Mouse (Mus musculus): ENCODE results near the gene Olfr402. TPM values are rescaled to one million over a fixed set of nuclear protein-coding genes. Genes with fewer than 3 reads are reported as not detected.
"Not testable (repeated sequence)": the region's sequence is repeated elsewhere in the genome, so short reads cannot be mapped to it uniquely, and the experiment has no call there.

Gene Olfr402
- total RNA-seq (2017): not detected in 3 replicates

DNA sequence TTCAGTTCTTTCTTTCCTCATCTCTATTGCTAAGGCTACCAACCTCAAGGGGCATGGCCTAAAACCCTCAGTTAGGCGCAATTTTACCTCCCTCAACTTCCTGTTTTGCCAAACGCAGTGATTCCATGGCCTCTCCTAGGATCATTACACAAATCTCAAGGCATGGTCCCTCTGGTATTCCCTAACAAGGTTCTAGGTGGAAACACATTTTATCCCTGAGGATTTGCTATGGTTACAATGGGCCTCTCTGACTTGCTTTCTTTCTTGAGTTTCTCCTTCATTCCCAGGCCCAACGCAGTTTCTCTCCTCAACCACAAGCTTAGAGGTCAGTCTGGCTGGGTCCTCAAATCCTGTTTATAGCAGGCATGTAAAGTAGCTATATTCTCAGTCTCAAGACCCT is at the start of gene Olfr402:
TSS of gene Olfr402 (plus strand) at position 301 of the 400 bp plus-strand sequence.
- ATAC-seq (replicated peaks; ENCODE audit: insufficient number of reproducible peaks, low FRiP score, low TSS enrichment, poor library complexity, severe bottlenecking): no peak

DNA sequence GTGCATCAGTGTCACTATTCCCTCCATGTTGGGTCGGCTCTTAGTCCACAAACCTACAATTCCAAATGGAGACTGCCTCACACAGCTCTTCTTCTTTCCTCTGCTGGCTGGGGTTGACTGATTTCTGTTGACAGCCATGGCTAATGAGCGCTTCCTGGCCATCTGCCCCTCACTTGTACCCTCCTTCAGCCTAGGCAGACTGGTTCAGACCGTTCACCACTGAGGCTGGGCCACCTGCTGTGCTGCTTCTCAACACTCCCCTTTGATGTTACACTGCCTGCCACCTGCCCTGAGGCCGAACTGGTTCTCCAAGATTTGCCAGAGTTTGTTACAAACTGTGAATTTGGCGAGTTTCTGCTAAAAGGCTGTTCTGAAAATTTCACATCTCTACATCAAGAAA is 48.3 kb upstream of the Olfr402 start:
- ATAC-seq (replicated peaks; ENCODE audit: insufficient number of reproducible peaks, low FRiP score, low TSS enrichment, poor library complexity, severe bottlenecking): no peak

DNA sequence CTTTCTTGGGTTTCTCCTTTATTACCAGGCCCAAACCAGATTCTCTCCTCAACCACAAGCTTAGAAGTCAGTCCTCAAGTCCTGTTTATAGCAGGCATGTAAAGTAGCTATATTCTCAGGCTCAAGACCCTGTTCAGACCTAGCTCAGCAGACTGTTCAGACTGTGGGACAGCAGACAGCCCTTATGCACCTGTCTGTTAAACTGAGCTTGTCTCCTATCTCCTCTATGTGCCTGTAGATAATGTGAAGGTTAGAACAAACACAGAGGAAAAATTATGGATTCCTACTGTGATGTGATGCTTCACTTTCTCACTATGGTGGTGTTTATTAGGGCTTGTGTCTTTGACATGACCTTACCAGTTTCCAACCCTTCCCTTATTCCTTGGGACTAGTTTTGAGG is 39.9 kb upstream of the Olfr402 start, which contains the start of gene Olfr401:
TSS of gene Olfr401 (plus strand) at position 301 of the 400 bp plus-strand sequence.
- no peak for ATAC-seq (replicated peaks; ENCODE audit: insufficient number of reproducible peaks, low FRiP score, low TSS enrichment, poor library complexity, severe bottlenecking)

DNA sequence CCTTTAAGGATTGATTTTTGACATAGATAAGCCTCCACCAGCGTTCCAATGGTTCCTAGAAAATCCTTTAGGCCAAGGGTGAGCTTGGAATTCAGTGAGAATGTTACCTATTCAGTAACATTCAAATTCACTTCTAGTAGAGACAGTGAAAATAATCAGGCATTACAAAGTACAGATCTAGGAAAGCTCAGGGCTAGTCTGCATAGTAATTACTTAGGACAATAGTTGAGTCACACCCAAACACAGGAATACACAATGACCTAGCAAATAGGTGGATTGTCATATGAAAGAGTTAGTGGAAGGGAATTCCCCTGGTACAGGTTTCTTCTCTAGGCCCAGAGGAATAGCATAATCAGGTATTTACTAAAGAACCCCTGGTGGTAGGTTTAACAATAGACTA is 13.3 kb upstream of the Olfr402 start:
- not testable (repeated sequence) for ATAC-seq (replicated peaks; ENCODE audit: insufficient number of reproducible peaks, low FRiP score, low TSS enrichment, poor library complexity, severe bottlenecking)

DNA sequence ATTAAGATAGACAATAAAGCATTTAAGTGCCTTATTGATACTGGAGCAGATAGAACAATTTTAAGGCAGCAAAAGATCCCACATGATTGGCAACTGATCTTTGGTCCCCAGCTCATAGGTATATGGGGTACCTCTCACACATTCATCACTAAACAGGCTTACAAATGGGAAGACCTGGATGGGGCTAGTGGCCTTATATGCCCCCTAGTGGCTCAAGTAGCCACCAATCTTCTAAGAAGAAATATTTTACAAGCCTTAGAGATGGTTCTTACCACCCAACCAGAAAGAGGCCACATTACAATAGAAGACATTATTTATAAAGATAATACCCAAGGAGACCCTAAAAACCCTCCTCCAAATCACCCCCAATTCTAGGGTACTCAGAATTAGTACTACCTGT is 7.5 kb upstream of the Olfr402 start:
- ATAC-seq (replicated peaks; ENCODE audit: insufficient number of reproducible peaks, low FRiP score, low TSS enrichment, poor library complexity, severe bottlenecking): no peak

DNA sequence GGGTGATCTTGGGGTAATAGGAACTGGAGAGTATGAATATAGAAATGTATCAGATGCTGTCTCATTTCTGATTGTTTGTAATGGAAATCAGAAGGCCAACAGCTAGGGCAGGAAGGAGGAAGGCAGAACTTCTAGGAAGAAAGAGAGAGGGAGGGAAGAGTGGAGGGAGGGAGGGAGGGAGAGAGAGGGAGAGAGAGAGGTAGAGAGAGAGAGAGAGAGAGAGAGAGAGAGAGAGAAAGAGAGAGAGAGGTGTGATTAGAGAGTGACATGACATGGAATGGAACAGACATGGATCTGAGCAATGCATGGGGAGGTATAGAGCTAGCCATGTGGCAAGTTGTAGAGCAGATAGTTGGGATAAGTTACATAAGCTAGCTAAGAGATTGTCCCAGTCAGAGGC is 15.4 kb downstream of the Olfr402 start:
- no peak for ATAC-seq (replicated peaks; ENCODE audit: insufficient number of reproducible peaks, low FRiP score, low TSS enrichment, poor library complexity, severe bottlenecking)

DNA sequence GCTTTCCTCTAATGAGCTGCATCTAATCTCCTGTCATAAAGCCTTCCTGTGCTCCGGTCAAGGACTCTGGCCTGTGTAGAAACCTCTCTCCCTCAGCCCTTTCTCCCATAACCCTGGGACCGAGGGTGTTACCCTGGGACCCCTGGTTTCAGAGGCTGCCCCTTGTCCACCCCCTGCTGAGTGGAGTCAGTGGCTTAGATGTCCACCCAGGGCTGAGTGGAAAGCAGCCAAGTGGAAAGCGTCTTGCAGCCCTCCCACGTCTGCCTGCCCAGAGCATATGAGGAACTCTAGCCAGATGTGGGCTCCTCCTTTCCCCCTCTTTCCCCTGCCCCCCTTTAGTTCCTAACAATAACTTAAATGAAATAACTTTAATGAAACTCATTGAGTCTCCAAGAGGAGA is 29.8 kb downstream of the Olfr402 start:
- ATAC-seq (replicated peaks; ENCODE audit: insufficient number of reproducible peaks, low FRiP score, low TSS enrichment, poor library complexity, severe bottlenecking): no peak

DNA sequence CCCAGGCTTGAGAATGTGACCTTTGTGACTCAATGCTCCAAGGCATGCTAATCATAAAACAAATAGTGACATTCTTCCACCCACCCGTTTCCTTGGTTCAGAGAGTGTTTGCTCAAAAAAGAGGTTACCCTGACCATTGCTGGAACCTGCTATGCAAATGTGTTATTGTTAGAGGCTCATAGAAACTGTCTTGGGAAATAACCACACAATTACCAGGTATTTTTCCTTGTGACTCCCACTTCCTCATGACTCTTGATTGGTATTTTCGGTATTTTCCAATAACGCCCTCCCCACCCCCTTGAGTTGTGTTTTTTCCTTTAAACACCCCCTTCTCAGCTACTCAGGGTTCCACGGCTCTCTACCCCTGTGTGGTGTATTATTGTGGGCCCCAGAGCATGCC is 30.4 kb downstream of the Olfr402 start:
- no peak for ATAC-seq (replicated peaks; ENCODE audit: insufficient number of reproducible peaks, low FRiP score, low TSS enrichment, poor library complexity, severe bottlenecking)

DNA sequence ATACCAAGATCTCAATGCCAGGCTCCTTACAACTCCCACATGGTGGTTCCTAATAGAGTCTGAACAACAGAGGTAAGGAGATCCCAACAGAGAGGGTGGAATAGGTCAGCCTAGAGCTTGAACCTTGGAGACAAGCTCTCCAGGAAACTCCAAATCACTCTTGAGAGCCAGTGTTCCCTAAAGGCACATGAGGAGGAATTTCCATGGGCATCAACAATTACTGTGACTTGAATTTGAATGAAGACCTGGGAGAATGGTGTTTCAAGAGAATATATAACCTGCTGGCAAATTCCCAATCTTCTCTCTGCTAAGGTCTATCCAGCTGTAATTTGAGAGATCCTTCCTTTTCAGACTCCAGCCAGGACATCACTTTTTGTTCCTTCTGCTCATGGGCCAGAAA is 32.6 kb downstream of the Olfr402 start, which contains the start of gene Olfr403:
TSS of gene Olfr403 (plus strand) at position 301 of the 400 bp plus-strand sequence.
- no peak for ATAC-seq (replicated peaks; ENCODE audit: insufficient number of reproducible peaks, low FRiP score, low TSS enrichment, poor library complexity, severe bottlenecking)

Other genes starting within 250 kb of the Olfr402 start
- gene Olfr395, start 244.2 kb upstream of the Olfr402 start, total RNA-seq (2017): not detected in 3 replicates
- gene Olfr23, start 216.9 kb upstream of the Olfr402 start, total RNA-seq (2017): not detected in 3 replicates
- gene Olfr397, start 192.7 kb upstream of the Olfr402 start, total RNA-seq (2017): not detected in 3 replicates
- gene Olfr398, start 163.1 kb upstream of the Olfr402 start, total RNA-seq (2017): not detected in 3 replicates
- gene Olfr139, start 97.0 kb upstream of the Olfr402 start, total RNA-seq (2017): not detected in 3 replicates
- not detected in 3 replicates for gene Olfr399, start 96.9 kb upstream of the Olfr402 start, total RNA-seq (2017)
- not detected in 3 replicates for gene Zfp616, start 83.6 kb upstream of the Olfr402 start, total RNA-seq (2017)
- not detected in 3 replicates for gene Olfr401, start 39.8 kb upstream of the Olfr402 start, total RNA-seq (2017)
- gene Olfr403, start 32.7 kb downstream of the Olfr402 start, total RNA-seq (2017): not detected in 3 replicates
- not detected in 3 replicates for gene Olfr43, start 57.9 kb downstream of the Olfr402 start, total RNA-seq (2017)
- not detected in 3 replicates for gene Olfr406, start 106.3 kb downstream of the Olfr402 start, total RNA-seq (2017)
- gene Olfr59, start 130.2 kb downstream of the Olfr402 start, total RNA-seq (2017): not detected in 3 replicates
- gene Olfr410, start 184.5 kb downstream of the Olfr402 start, total RNA-seq (2017): not detected in 3 replicates
- not detected in 3 replicates for gene Olfr411, start 199.1 kb downstream of the Olfr402 start, total RNA-seq (2017)
- not detected in 3 replicates for gene Olfr412, start 208.5 kb downstream of the Olfr402 start, total RNA-seq (2017)